Mouse (Mus musculus): ENCODE measurements around the gene Asphd2. TPM values are rescaled to one million over a fixed set of nuclear protein-coding genes. Genes with fewer than 3 reads are reported as not detected.
A peak's percentile ranks its signal among the peaks of the same experiment; 100 is the strongest.

Asphd2 gene
- polyA plus RNA-seq, 2 experiments: 23.1 to 26.1 TPM

DNA sequence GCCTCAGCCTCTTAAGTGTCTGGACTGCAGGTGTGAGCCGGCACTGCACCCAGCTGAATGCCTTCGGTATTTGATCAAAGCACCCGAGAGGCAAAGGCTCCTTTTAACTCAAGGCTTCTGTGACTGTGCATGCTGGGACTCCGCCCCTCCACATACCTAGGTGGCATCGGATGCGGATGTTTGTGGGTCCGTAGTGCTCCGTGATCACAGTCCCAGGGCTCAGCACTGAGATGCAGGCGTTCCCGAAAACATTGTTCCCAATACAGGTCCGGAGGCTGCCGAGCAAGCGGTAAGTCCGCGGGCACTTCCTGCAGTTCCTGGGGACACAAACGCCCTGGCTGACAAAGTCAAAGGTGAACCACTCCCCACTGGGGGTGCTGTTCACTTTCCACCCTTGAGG lies 3.7 kb downstream of the Asphd2 start:
- WGBS: 53% methylated on average over 16 of the region's 16 CpGs

DNA sequence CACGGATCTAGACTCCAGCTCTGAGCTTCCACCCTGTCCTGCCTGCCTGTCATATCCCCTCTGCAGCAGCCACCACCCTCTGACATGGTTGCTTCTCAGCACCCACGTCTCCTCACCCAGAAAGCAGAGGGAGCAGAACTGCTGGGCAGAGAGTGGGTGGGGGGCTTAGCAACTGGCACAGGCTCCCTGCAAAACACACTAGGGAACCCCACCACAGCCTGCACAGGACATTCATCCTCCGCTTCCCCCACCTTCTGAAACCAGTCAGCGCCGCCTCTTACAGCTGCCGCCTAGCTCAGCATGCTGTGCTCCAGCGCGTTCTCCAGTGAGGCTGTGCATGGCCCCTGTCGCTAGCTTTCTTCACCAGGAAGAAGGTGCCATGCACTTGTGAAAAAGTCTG lies 5.3 kb downstream of the Asphd2 start:
- Histone ChIP-seq H3K27me3 (ENCODE audit: control insufficient read depth, insufficient read depth, low read length) (no peaks in the 10 kb centered on the region; the same call in 1 of the 2 replicates), H3K4me1 (ENCODE audit: control insufficient read depth, insufficient read depth, low read length) (peaks cover 7% of the 10 kb centered on the region), H3K9me3 (ENCODE audit: control insufficient read depth, low read length) (no peaks in the 10 kb centered on the region), H3K36me3 (ENCODE audit: control insufficient read depth, insufficient read depth, low read length) (peaks cover 28% of the 10 kb centered on the region; the same call in 1 of the 2 replicates), H3K4me2 (replicated peaks; ENCODE audit: low read depth, low read length, severe bottlenecking) (no peak overlapping the region), H3K27ac (replicated peaks; ENCODE audit: low read depth, low read length) (no peak overlapping the region), H3K4me3 (replicated peaks; ENCODE audit: low read length) (no peak overlapping the region), H3K9ac (ENCODE audit: low read depth, low read length, severe bottlenecking) (no peak overlapping the region)
- no peak for DNase-seq (ENCODE audit: low spot score)
- ATAC-seq (ENCODE audit: low FRiP score, low read depth): no peak
- TF ChIP-seq POLR2A (IDR thresholded peaks at IDR 0.05; ENCODE audit: borderline replicate concordance, extremely low read depth, insufficient read depth, insufficient read length): no peak
- 70% methylated on average over 9 of the region's 9 CpGs for WGBS

More for the DNA sequence above, 3.7 kb downstream of the Asphd2 start:
- Histone ChIP-seq H3K27ac (replicated peaks; ENCODE audit: low read depth, low read length) (no peak overlapping the region), H3K4me1 (ENCODE audit: control insufficient read depth, insufficient read depth, low read length) (peaks cover 7% of the 10 kb centered on the region), H3K9ac (ENCODE audit: low read depth, low read length, severe bottlenecking) (no peak overlapping the region), H3K4me3 (replicated peaks; ENCODE audit: low read length) (no peak overlapping the region), H3K27me3 (ENCODE audit: control insufficient read depth, insufficient read depth, low read length) (no peaks in the 10 kb centered on the region; the same call in 1 of the 2 replicates), H3K36me3 (ENCODE audit: control insufficient read depth, insufficient read depth, low read length) (peaks cover 15% of the 10 kb centered on the region; the same call in 1 of the 2 replicates), H3K4me2 (replicated peaks; ENCODE audit: low read depth, low read length, severe bottlenecking) (no peak overlapping the region), H3K9me3 (ENCODE audit: control insufficient read depth, low read length) (no peaks in the 10 kb centered on the region)
- TF ChIP-seq POLR2A (IDR thresholded peaks at IDR 0.05; ENCODE audit: borderline replicate concordance, extremely low read depth, insufficient read depth, insufficient read length): no peak
- ATAC-seq (ENCODE audit: low FRiP score, low read depth): no peak
- no peak for DNase-seq (ENCODE audit: low spot score)

GRCm38 (mm10) chr5:112385973-112386372 lies 8.7 kb downstream of the Asphd2 start:
- WGBS: 78% methylated on average over 2 of the region's 2 CpGs
- ATAC-seq (ENCODE audit: low FRiP score, low read depth): no peak
- Histone ChIP-seq H3K27ac (replicated peaks; ENCODE audit: low read depth, low read length) (no peak overlapping the region), H3K4me3 (replicated peaks; ENCODE audit: low read length) (no peak overlapping the region), H3K36me3 (ENCODE audit: control insufficient read depth, insufficient read depth, low read length) (peaks cover 21% of the 10 kb centered on the region; the same call in 1 of the 2 replicates), H3K9me3 (ENCODE audit: control insufficient read depth, low read length) (no peaks in the 10 kb centered on the region), H3K9ac (ENCODE audit: low read depth, low read length, severe bottlenecking) (no peak overlapping the region), H3K4me2 (replicated peaks; ENCODE audit: low read depth, low read length, severe bottlenecking) (no peak overlapping the region), H3K27me3 (ENCODE audit: control insufficient read depth, insufficient read depth, low read length) (no peaks in the 10 kb centered on the region), H3K4me1 (ENCODE audit: control insufficient read depth, insufficient read depth, low read length) (0 out of 2 replicates have a peak, but pooled peaks cover 3% of the 10 kb centered on the region)
- no peak for TF ChIP-seq POLR2A (IDR thresholded peaks at IDR 0.05; ENCODE audit: borderline replicate concordance, extremely low read depth, insufficient read depth, insufficient read length)
- no peak for DNase-seq (ENCODE audit: low spot score)

GRCm38 (mm10) chr5:112384805-112385472 lies 9.7 kb downstream of the Asphd2 start:
- Histone ChIP-seq H3K4me1 (ENCODE audit: control insufficient read depth, insufficient read depth, low read length) (0 out of 2 replicates have a peak, but pooled peaks cover 3% of the 10 kb centered on the region), H3K9ac (ENCODE audit: low read depth, low read length, severe bottlenecking) (no peak overlapping the region), H3K4me3 (replicated peaks; ENCODE audit: low read length) (no peak overlapping the region), H3K27me3 (ENCODE audit: control insufficient read depth, insufficient read depth, low read length) (no peaks in the 10 kb centered on the region), H3K4me2 (replicated peaks; ENCODE audit: low read depth, low read length, severe bottlenecking) (no peak overlapping the region), H3K36me3 (ENCODE audit: control insufficient read depth, insufficient read depth, low read length) (peaks cover 14% of the 10 kb centered on the region), H3K9me3 (ENCODE audit: control insufficient read depth, low read length) (no peaks in the 10 kb centered on the region), H3K27ac (replicated peaks; ENCODE audit: low read depth, low read length) (no peak overlapping the region)
- 85% methylated on average over 13 of the region's 13 CpGs for WGBS
- ATAC-seq (ENCODE audit: low FRiP score, low read depth) (no peak), DNase-seq (ENCODE audit: low spot score) (no peak)
- TF ChIP-seq POLR2A (IDR thresholded peaks at IDR 0.05; ENCODE audit: borderline replicate concordance, extremely low read depth, insufficient read depth, insufficient read length): no peak

DNA sequence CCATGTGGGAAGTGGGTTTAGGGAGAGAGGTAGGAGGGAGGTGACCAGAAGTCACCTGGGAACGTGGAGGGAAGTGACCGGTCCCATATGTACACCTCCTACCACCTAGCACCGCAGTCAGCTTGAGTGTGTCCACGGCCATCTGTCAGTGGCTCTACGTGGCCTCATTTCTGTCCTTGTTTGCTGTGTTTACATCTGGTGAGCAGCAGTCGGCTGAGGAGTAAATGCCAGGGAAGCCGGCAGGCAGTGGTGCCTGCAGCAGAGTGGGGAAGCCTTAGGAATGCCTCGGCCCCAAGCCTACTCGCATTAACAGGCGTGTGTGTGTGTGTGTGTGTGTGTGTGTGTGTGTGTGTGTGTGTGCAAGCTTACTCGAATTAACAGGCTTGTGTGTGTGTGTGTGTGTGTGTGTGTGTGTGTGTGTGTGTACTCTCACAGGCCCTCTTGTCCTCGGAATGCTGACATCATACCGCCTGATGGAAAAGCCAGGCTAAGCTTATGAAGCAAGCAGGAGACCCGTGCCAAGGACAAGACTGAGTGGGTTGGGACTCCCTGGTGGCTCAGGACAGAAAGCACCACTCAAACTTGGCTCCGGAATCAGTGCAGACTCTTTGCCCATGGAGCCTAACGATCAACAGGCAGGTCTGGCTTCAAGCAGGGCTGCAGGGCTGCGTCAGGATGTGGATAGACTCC lies 11.9 kb downstream of the Asphd2 start:
- 38% methylated on average over 17 of the region's 17 CpGs for WGBS
- peaks cover 28% of the 10 kb centered on the region for H3K36me3 ChIP-seq (ENCODE audit: control insufficient read depth, insufficient read depth, low read length)
- TF ChIP-seq POLR2A (IDR thresholded peaks at IDR 0.05; ENCODE audit: borderline replicate concordance, extremely low read depth, insufficient read depth, insufficient read length): no peak
- H3K4me1 ChIP-seq (ENCODE audit: control insufficient read depth, insufficient read depth, low read length): 0 out of 2 replicates have a peak, but pooled peaks cover 3% of the 10 kb centered on the region
- peak; percentile 47 for DNase-seq (ENCODE audit: low spot score)
- H3K27me3 ChIP-seq (ENCODE audit: control insufficient read depth, insufficient read depth, low read length): no peaks in the 10 kb centered on the region
- H3K4me3 ChIP-seq (replicated peaks; ENCODE audit: low read length): no peak overlapping the region
- no peaks in the 10 kb centered on the region for H3K9me3 ChIP-seq (ENCODE audit: control insufficient read depth, low read length)
- peak; percentile 69 for ATAC-seq (ENCODE audit: low FRiP score, low read depth)
- no peak overlapping the region for H3K27ac ChIP-seq (replicated peaks; ENCODE audit: low read depth, low read length)
- no peak overlapping the region for H3K9ac ChIP-seq (ENCODE audit: low read depth, low read length, severe bottlenecking)
- no peak overlapping the region for H3K4me2 ChIP-seq (replicated peaks; ENCODE audit: low read depth, low read length, severe bottlenecking)
